ENCODE assay signal across 9 mouse cellular contexts in genomic region chr2:31472406-31473065, GRCm38 (mm10). TPM values are rescaled to one million over a fixed set of nuclear protein-coding genes. Genes with fewer than 3 reads are reported as not detected.
A peak's percentile ranks its signal among the peaks of the same experiment; 100 is the strongest.
DNase-seq lines count a peak whose midpoint lies in the region; ATAC-seq and TF ChIP-seq lines count a peak whose summit lies in the region.
"Had no signal": no experiment of that assay in that cellular context is flagged by ENCODE, and none has a peak within 500 bp of the region (broad histone marks: within the 10 kb centered on the region; RNA-seq: fewer than 3 reads in every experiment).

No protein-coding gene starts in this region.

- H3K9ac ChIP-seq in kidney, embryonic 16.5 days (replicated peaks; ENCODE audit: low read length), result no peak overlapping the region
- no peak overlapping the region for H3K9ac ChIP-seq in intestine, postnatal 0 days (ENCODE audit: low read depth, low read length)
- H3K9ac ChIP-seq: limb, embryonic 15.5 days had no signal

- no peak overlapping the region for H3K4me3 ChIP-seq in kidney, embryonic 16.5 days (ENCODE audit: low read length)
- no peak overlapping the region for H3K4me3 ChIP-seq in intestine, postnatal 0 days (ENCODE audit: low read depth, low read length)
- H3K4me3 ChIP-seq: erythroblast, embryonic 14.5 days; limb, embryonic 15.5 days had no signal

- H3K27ac ChIP-seq in kidney, embryonic 16.5 days (ENCODE audit: low read length), result no peak overlapping the region
- H3K27ac ChIP-seq in intestine, postnatal 0 days (ENCODE audit: low read depth, low read length), result 0 out of 2 replicates have a peak overlapping the region, but pooled peaks have one; percentile 41
- H3K27ac ChIP-seq: limb, embryonic 15.5 days had no signal

- H3K9me3 ChIP-seq in kidney, embryonic 16.5 days (ENCODE audit: low read length), result no peaks in the 10 kb centered on the region
- H3K9me3 ChIP-seq in intestine, postnatal 0 days (ENCODE audit: control insufficient read depth), result no peaks in the 10 kb centered on the region
- H3K9me3 ChIP-seq: limb, embryonic 15.5 days had no signal

- no peak for ATAC-seq in kidney, embryonic 16.5 days (ENCODE audit: low FRiP score, low TSS enrichment)
- ATAC-seq in intestine, postnatal 0 days, result no peak
- ATAC-seq in megakaryocyte progenitor cell, adult 5-6 weeks (replicated peaks; ENCODE audit: poor library complexity), result peak; percentile 45
- no peak for ATAC-seq in megakaryocyte-erythroid progenitor cell, adult 5-6 weeks (replicated peaks; ENCODE audit: low FRiP score, low TSS enrichment, poor library complexity, severe bottlenecking)

- no peak overlapping the region for H3K4me2 ChIP-seq in kidney, embryonic 16.5 days (replicated peaks; ENCODE audit: low read depth, low read length)
- H3K4me2 ChIP-seq in intestine, postnatal 0 days (replicated peaks; ENCODE audit: low read depth), result peak overlapping the region; percentile 83
- H3K4me2 ChIP-seq: limb, embryonic 15.5 days had no signal

- 49% methylated on average over 10 of the region's 10 CpGs for WGBS in kidney, embryonic 16.5 days
- 44% methylated on average over 10 of the region's 10 CpGs for WGBS in intestine, postnatal 0 days

- peak; percentile 86 for TF ChIP-seq CTCF in intestine, postnatal 0 days (IDR thresholded peaks at IDR 0.05; ENCODE audit: low read depth)

- H3K4me1 ChIP-seq in kidney, embryonic 16.5 days (ENCODE audit: insufficient read depth, low read length), result 0 out of 2 replicates have a peak, but pooled peaks cover 11% of the 10 kb centered on the region
- no peaks in the 10 kb centered on the region for H3K4me1 ChIP-seq in intestine, postnatal 0 days (replicated peaks; ENCODE audit: control insufficient read depth, insufficient read depth, low read length)

- H3K36me3 ChIP-seq in kidney, embryonic 16.5 days (ENCODE audit: insufficient read depth, low read length), result no peaks in the 10 kb centered on the region
- peaks cover 27% of the 10 kb centered on the region; the same call in 1 of the 2 replicates for H3K36me3 ChIP-seq in intestine, postnatal 0 days (ENCODE audit: control insufficient read depth, insufficient read depth)
- H3K36me3 ChIP-seq: limb, embryonic 15.5 days had no signal

- peaks cover 9% of the 10 kb centered on the region; the same call in 1 of the 2 replicates for H3K27me3 ChIP-seq in kidney, embryonic 16.5 days (ENCODE audit: insufficient read depth, low read length)
- no peaks in the 10 kb centered on the region for H3K27me3 ChIP-seq in intestine, postnatal 0 days (replicated peaks; ENCODE audit: control insufficient read depth, insufficient read depth, low read length)

- DNase-seq in kidney, adult 9 months, result peak; percentile 82
- DNase-seq in CD8-positive naive resting alpha-beta T cell, adult 2 months (ENCODE audit: low read depth in 2 of 2, low spot score in 2 of 2), result peak; percentile 81 to 84
- peak; percentile 81 for DNase-seq in NIH3T3 (ENCODE audit: low read depth)

RNA-seq across cellular contexts. Expression of gene Ass1, which starts 2.5 kb away (rescaled TPM):
- polyA plus RNA-seq in kidney, embryonic 16.5 days (2015; fragmentation: Nextera tagmentation; extraction: Ambion mirVana), result 130 and 164 TPM in 2 replicates
- polyA plus RNA-seq in intestine, postnatal 0 days (2015; fragmentation: Nextera tagmentation; extraction: Ambion mirVana), result 492 and 545 TPM in 2 replicates
- total RNA-seq in megakaryocyte progenitor cell, adult 5-6 weeks (2015), result 78.4 and 100 TPM in 2 replicates
- total RNA-seq in megakaryocyte progenitor cell, adult 5-6 weeks (2017), result 118 and 127 TPM in 2 replicates
- 63.2 and 78.5 TPM in 2 replicates for total RNA-seq in megakaryocyte-erythroid progenitor cell, adult 5-6 weeks (2014; fragmentation: Nextera tagmentation)
- 93.7 and 108 TPM in 2 replicates for total RNA-seq in megakaryocyte-erythroid progenitor cell, adult 5-6 weeks (2017)
